Mouse (Mus musculus) ovary, postnatal 14 days (tissue): Measurements from ENCODE around the gene Olfr1444.

Experiments used
- DNase-seq: peaks from one replicate; pipeline ENCODE4 v3.0.0; 2022; ENCODE audit warnings: low spot score

The Olfr1444 gene

DNA sequence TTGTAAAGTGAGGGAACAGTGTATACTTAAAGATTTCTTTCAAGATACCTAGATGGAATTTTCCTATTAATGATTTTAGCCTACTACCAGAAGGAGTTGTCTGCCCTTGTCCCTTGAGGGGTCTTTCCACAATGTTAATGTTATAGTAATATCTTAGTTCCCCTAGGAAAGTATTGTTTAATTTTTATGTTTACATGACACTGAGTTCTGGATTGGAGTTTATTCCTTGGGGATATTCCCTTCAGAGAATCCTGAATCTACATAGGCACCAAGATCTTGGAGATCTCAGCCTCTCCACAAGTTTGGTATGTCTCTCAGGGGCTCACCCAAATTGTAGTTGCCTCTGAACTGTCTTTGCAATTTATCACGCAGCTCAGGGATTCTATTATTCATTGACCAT lies at the start of gene Olfr1444:
Gene Olfr1444, plus strand, starts transcription at position 301 of the 400 bp plus-strand sequence.
- no peak for DNase-seq

DNA sequence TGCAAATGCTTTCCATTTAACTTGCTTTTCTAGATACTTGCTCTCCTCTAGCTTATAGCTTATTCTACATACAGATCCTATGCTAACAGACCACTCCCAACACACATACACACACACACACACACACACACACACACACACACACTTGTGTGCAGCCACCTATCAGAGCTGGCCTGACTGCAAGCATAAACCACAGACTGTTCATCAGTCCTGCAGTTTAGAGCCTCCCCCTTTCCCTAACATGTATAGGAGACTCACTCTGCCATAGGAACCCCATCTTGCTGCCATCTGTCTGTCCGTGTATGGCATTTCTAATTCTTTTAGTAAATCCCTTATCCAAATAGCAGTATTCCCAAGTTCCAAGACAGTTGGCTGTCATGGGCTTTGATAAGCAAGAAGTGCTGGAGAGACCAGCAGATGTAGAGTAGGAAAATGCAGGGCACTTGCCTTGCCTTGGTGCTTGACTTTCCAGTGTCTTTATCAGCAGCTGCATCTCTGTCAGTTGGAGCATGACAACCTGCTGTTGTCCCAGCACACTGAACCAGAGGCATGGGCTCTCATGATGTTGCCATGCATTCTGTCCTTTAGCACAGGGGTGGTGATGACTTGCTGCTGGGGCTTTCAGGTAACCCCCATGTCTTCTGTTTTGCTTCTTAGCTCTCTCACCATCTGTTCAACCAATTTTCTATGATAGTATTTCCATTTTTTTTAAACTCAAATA lies 44.3 kb upstream of the Olfr1444 start:
- DNase-seq, result no peak

DNA sequence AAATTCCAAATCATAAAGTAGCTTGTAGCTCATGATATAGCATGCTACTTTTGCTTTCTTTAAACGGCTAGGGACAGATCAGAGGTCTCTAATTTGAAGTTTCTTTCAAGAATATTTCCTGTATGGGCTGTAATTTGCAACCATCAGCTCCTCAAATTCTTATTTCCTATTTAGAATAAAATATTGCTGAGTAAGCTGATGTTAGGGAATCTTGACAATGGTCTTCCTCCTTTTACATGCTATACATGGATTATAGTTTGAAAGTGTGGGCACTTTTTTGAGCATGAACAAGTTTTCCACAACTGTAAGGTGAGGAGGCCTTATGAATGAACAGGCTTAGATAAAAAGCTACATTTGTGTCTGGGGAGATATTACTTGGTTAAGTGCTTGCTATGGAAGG lies 43.2 kb upstream of the Olfr1444 start:
- DNase-seq, result no peak

DNA sequence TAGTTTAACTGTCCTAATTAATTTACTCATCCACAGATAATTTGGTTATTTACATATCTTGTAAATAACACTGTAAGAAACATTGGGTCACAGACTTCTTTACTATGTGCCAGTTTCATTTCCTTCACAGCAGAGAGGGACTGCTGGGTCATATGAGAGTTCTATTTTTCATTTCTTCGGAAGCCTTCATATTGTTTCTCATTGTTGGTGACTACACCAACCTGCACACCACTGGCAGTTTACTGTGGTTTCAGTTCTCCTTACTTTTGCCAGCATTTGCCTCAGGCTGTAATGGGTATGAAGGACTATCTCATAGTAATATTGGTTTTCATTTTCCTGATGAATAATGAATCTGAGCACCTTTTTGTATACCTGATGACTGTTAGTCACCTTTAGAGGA lies 38.6 kb upstream of the Olfr1444 start:
- no peak for DNase-seq

DNA sequence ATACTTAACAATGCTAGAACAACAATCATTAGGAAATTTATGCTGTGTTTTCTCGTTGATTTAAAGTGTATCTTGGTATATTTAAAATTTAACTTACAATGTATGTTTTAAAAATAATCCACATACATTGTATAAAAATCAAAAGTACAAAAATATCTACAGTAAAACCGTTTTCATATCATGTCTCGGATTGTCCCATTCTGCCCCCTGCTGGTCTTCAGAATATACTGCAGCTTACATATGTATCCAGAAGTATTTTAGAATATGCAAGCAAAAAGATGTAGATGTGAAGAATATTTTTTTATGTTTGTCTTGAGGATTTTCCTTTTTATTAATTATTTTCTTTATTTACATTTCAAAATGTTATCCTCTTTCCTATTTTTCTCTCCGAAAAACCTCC lies 36.7 kb upstream of the Olfr1444 start:
- DNase-seq, result no peak

DNA sequence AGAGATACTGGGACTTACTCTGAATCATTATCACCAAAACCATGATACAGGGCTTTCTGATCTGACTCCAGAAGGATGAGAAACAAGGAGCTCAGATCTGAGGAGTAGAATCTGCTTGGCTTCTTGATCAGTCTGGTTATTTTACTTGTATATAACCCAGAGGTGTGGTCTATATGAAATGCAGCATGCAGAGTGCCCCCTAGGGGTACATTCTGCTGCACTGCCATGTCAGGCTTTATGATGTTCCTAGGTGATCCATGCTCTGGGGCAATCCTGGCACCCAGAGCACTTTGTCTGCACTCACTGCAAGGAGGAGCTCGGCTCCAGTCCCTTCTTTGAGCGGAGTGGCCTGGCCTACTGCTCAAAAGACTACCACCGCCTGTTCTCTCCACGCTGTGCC lies 32.5 kb upstream of the Olfr1444 start:
- no peak for DNase-seq

DNA sequence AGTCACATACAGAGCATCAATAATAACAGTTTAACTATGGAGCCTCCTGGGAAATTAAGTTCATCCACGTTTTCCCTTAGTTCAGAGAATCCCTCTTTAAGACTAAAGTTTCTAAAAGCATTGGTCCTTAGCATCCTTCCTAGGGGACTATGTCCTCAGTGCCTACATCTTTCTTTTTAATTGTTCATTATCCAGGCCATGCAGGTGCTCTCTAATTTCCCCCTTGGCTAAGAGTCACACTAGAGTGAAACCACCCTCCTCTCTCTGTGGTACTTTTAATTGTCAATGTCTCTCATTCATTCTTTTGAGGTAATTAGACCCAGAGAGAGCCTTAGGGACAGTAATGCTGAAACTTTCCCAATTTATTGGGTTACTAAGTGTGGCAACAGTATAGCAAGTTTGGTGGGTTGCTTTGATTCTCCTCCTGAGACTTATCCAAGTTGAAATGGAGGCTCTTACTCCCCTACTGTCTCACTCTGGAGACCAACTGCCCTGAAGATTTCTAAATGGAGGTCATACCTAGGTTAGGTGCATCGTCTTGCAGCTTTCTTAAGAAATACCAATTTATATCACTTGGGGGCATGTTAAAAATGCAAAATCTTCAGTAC lies 26.2 kb upstream of the Olfr1444 start:
- DNase-seq, result no peak

DNA sequence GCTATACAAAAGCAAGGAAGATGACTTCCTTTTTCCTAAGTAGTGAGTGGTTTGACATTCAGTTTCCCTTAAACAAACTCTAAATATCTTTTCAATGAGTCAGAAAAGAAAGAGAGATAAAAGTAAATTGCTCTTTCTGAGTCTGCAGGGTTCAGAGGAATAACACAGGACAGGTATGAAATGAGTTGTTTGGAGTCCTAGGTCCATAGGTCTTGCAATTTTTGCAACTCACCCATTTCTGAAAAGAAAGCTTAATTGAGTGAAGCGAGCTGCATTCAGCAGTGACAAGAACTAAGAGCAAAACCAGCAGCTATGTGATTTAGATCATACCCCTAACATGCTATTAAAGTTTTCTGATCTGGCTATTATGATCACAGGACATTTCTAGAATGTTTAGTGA lies 25.5 kb upstream of the Olfr1444 start:
- DNase-seq, result no peak

DNA sequence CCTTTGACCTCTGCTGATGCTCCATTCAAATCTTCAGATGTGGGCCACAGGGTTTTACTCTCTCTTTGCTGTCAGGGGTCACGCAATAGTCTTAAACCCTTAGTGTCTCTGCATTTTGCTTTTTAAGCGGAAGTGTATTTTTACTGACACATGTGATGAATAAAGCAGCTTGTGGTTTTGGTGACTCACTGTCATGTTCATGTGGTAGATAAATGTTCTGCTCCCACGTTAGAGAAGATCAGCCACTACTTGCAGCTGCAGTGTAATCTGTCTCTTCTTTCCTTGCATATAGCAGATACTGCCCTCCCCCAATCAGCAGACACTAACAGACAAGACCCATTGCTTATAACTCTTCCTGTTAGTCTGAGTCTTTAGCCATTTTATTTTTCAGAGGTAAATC lies 23.5 kb upstream of the Olfr1444 start:
- no peak for DNase-seq

DNA sequence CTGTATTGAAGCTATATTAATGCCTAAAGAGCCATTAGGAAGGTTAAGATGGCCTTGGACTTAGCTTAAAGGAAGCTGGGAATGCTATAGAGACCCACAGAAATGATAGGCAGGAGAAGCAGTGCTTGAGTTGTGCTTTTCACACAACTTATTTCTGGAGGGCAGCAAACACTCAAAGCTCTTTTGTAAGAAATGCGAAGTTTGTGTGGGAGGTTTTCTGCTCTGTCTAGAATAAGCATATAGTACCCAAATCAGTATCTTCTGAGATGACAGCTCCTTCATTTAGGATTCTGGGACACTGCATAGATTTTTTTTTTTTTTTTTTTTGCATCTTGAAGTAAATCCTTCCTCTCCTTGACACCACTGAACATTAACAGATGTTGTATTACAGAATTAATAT lies 18.6 kb upstream of the Olfr1444 start:
- no peak for DNase-seq

DNA sequence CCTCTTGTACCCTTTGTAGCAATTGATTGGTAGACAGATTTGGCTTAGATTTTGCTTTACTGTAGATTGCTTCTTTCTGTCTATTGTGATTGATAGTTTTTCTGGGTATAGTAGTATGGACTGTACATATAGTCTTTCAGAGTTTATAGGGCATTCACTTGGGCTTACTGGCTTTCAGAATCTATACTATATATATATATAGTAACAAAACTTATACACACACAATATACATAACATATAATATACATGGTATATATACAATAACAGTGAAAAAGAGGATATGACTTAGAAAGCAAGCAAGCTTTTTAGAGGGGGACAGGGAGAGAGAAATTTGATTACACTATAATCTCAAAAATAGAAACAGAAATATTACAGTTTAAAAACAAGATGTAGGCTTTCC lies 10.7 kb upstream of the Olfr1444 start, which contains the start of gene Gm5244:
Gene Gm5244, plus strand, starts transcription at position 301 of the 400 bp plus-strand sequence.
- DNase-seq, result no peak

DNA sequence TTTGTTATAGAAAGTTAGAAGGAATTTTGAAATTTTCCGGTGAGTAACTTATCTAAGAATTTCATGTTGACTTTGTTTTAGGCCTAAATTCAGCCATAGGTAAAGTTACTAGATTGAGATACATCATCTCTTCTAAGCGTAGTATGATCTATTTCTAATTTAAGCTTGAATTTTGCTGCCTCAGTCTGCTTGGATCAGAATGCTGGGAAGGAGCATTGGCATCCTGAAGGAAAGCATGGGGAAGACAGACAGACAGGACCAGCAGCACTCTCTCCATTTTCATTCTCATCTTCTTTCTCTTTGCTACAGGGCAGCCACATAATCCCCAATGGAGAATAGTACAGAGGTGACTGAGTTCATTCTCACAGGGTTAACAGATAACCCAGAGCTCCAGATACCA lies 26.5 kb downstream of the Olfr1444 start, which contains the start of gene Olfr1445:
Gene Olfr1445, plus strand, starts transcription at position 301 of the 400 bp plus-strand sequence.
- DNase-seq, result no peak

DNA sequence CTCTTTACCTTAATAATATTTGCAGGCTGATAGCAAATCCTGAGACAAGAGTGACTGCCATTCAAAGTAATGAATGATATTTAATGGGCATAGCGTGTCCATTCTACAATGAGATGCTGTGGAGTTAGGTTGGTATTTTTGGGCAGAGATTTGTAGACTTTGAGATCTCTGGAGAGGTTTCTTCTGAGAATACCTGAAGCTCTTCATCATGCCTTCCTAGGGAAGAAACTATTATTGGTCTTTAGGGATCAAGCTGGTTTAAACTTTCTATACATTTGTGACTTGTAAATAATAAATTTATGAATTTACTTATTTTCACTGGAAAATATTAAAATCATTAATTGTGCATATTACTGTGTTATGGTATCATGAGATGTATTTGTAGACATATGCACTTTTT lies 36.3 kb downstream of the Olfr1444 start, which contains the start of gene Olfr1446:
Gene Olfr1446, minus strand, starts transcription at position 101 of the 400 bp plus-strand sequence.
- no peak for DNase-seq

DNA sequence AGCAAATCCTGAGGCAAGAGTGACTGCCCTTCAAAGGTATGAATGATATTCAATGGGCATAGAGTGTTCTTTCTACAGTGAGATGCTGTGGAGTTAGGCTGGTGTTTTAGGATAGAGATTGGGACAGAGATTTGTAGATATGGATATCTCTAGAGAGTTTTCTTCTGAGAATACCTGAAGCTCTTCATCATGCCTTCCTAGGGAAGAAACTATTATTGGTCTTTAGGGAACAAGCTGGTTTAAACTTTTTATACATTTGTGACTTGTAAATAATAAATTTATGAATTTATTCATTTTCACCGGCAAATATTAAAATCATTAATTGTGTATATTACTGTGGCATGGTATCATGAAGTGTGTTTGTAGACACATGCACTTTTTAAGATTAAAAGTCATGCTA lies 46.6 kb downstream of the Olfr1444 start, which contains the start of gene Olfr1447:
Gene Olfr1447, minus strand, starts transcription at position 101 of the 400 bp plus-strand sequence.
- DNase-seq, result no peak
